Mouse (Mus musculus): ENCODE measurements at regions not wholly inside any gene's neighbourhood (a gene's known extent, or its start where the extent isn't known, plus 50 kb on each side); places are given as distances from the start of the nearest gene placed in this dataset.

DNA sequence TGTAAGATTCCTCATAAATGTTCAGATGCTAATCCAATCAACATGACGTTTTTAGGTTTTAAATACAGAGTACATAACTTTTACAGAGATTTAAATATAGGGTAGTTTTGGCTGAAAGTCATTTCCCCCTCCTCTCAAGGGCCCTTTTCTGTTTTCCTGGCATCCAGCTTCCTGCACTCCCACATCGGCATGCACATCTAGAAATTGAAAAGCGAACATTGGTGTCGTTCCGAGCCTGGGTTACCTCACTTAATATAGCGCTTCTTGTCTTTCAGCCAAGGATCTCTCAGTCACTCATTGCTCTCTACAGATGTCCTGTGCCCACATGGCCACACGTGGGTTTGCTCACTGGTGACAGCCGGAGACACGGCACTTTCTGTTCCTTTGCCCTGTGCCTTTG lies 572.7 kb downstream of the Vrk1 start:
- Histone ChIP-seq H3K4me3 (ENCODE audit: insufficient read depth, poor library complexity, severe bottlenecking) (no peak overlapping the region), H3K36me3 (ENCODE audit: control insufficient read depth, insufficient read depth) (no peaks in the 10 kb centered on the region), H3K27me3 (ENCODE audit: control insufficient read depth, insufficient read depth, insufficient read length) (no peaks in the 10 kb centered on the region), H3K79me3 (ENCODE audit: low read depth) (no peaks in the 10 kb centered on the region), H3K79me2 (ENCODE audit: control insufficient read depth, insufficient read depth) (no peaks in the 10 kb centered on the region), H3ac (ENCODE audit: control insufficient read depth, insufficient read length, low read depth) (no peak overlapping the region)
- TF ChIP-seq CEBPB (IDR thresholded peaks at IDR 0.05; ENCODE audit: low read depth): no peak
- TF ChIP-seq MAX (IDR thresholded peaks at IDR 0.05): no peak
- no peak for TF ChIP-seq USF1 (IDR thresholded peaks at IDR 0.05; ENCODE audit: low read depth)
- TF ChIP-seq FOSL1 (IDR thresholded peaks at IDR 0.05; ENCODE audit: insufficient read depth, low read length, poor library complexity, severe bottlenecking): no peak
- no peak for TF ChIP-seq MYOD1 (IDR thresholded peaks at IDR 0.05; ENCODE audit: control insufficient read depth, insufficient read length, low read depth)
- no peak for TF ChIP-seq MYOG (IDR thresholded peaks at IDR 0.05; ENCODE audit: control insufficient read depth, extremely low read depth, insufficient read length)
- TF ChIP-seq CTCF (IDR thresholded peaks at IDR 0.05; ENCODE audit: control insufficient read depth, insufficient read depth, insufficient read length): no peak

DNA sequence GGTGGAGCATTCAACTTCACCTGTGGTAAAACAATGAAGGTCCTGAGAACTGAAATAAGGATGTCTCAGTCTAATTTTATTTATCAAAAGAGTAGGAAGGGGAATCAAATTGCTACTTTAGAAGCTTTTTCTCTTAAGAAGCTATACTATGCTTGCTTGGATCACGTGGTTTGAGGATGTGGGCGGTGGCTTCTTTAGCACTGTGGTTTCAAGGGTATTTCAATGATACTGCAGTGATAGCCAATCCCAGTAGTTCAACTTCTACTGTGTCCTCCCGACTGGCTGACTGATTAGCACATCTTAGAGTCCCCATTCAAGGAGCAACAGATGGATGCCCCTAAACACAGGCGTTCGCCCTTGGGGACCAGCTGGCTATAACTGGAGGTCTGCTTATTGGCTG lies 575.6 kb downstream of the Vrk1 start:
- H3K36me3 ChIP-seq (ENCODE audit: control insufficient read depth, insufficient read depth): no peaks in the 10 kb centered on the region
- no peaks in the 10 kb centered on the region for H3K27me3 ChIP-seq (ENCODE audit: control insufficient read depth, insufficient read depth, insufficient read length)
- TF ChIP-seq USF1 (IDR thresholded peaks at IDR 0.05; ENCODE audit: low read depth) (no peak), MAX (IDR thresholded peaks at IDR 0.05) (no peak), MYOG (IDR thresholded peaks at IDR 0.05; ENCODE audit: control insufficient read depth, extremely low read depth, insufficient read length) (no peak), MYOD1 (IDR thresholded peaks at IDR 0.05; ENCODE audit: control insufficient read depth, insufficient read length, low read depth) (no peak), FOSL1 (IDR thresholded peaks at IDR 0.05; ENCODE audit: insufficient read depth, low read length, poor library complexity, severe bottlenecking) (no peak), CEBPB (IDR thresholded peaks at IDR 0.05; ENCODE audit: low read depth) (no peak), CTCF (IDR thresholded peaks at IDR 0.05; ENCODE audit: control insufficient read depth, insufficient read depth, insufficient read length) (no peak)
- no peaks in the 10 kb centered on the region for H3K79me2 ChIP-seq (ENCODE audit: control insufficient read depth, insufficient read depth)
- H3ac ChIP-seq (ENCODE audit: control insufficient read depth, insufficient read length, low read depth): no peak overlapping the region
- H3K79me3 ChIP-seq (ENCODE audit: low read depth): no peaks in the 10 kb centered on the region
- no peak overlapping the region for H3K4me3 ChIP-seq (ENCODE audit: insufficient read depth, poor library complexity, severe bottlenecking)

DNA sequence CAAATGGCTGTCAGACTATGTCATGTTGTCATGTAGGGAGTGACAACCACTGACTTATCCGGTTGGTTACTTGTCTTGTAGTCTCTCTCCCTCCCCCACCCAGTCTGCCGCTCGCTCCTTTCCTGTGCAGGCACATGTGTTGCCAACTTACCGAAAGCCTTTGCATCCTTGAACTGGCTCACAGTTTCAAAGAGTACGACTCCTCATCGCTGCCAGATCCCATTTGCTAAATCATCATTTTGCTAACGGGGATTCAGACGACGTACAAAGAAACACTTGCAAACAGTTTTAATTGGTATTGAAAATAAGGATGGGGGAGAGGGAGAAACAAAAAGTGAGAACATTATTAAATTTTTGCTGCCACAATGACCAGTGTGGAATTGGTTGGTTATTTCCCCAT lies 582.7 kb downstream of the Vrk1 start:
- no peak overlapping the region for H3K4me3 ChIP-seq (ENCODE audit: insufficient read depth, poor library complexity, severe bottlenecking)
- no peak overlapping the region for H3ac ChIP-seq (ENCODE audit: control insufficient read depth, insufficient read length, low read depth)
- TF ChIP-seq USF1 (IDR thresholded peaks at IDR 0.05; ENCODE audit: low read depth) (no peak), CEBPB (IDR thresholded peaks at IDR 0.05; ENCODE audit: low read depth) (no peak)
- no peaks in the 10 kb centered on the region for H3K79me2 ChIP-seq (ENCODE audit: control insufficient read depth, insufficient read depth)
- no peaks in the 10 kb centered on the region for H3K79me3 ChIP-seq (ENCODE audit: low read depth)
- no peaks in the 10 kb centered on the region for H3K27me3 ChIP-seq (ENCODE audit: control insufficient read depth, insufficient read depth, insufficient read length)
- no peaks in the 10 kb centered on the region for H3K36me3 ChIP-seq (ENCODE audit: control insufficient read depth, insufficient read depth)

DNA sequence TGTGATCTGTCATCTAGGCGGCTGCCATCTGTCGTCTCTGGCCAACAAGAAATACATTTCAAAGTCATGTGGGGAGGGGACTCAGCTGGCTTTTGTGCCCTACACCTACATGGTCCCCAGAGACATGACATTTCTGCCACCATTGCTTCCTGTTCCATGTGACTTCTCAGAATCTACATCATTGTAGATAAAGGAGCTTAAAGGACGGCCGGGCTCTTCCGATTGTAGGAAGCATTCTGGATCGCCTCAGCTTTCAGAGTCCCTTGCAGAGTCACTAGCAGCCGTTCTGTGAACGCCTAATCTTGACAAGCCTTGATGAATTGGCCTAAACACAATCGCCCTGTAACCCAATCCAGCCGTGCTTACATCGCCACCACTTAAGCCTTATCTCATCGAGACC lies 587.6 kb downstream of the Vrk1 start:
- H3K27me3 ChIP-seq (ENCODE audit: control insufficient read depth, insufficient read depth, insufficient read length): no peaks in the 10 kb centered on the region
- no peak overlapping the region for H3K4me3 ChIP-seq (ENCODE audit: insufficient read depth, poor library complexity, severe bottlenecking)
- no peaks in the 10 kb centered on the region for H3K79me2 ChIP-seq (ENCODE audit: control insufficient read depth, insufficient read depth)
- no peaks in the 10 kb centered on the region for H3K36me3 ChIP-seq (ENCODE audit: control insufficient read depth, insufficient read depth)
- H3ac ChIP-seq (ENCODE audit: control insufficient read depth, insufficient read length, low read depth): no peak overlapping the region
- TF ChIP-seq CEBPB (IDR thresholded peaks at IDR 0.05; ENCODE audit: low read depth) (no peak), CTCF (IDR thresholded peaks at IDR 0.05; ENCODE audit: control insufficient read depth, insufficient read depth, insufficient read length) (no peak), MYOD1 (IDR thresholded peaks at IDR 0.05; ENCODE audit: control insufficient read depth, insufficient read length, low read depth) (no peak), MYOG (IDR thresholded peaks at IDR 0.05; ENCODE audit: control insufficient read depth, extremely low read depth, insufficient read length) (no peak), MAX (IDR thresholded peaks at IDR 0.05) (no peak), USF1 (IDR thresholded peaks at IDR 0.05; ENCODE audit: low read depth) (no peak), FOSL1 (IDR thresholded peaks at IDR 0.05; ENCODE audit: insufficient read depth, low read length, poor library complexity, severe bottlenecking) (no peak)
- no peaks in the 10 kb centered on the region for H3K79me3 ChIP-seq (ENCODE audit: low read depth)

DNA sequence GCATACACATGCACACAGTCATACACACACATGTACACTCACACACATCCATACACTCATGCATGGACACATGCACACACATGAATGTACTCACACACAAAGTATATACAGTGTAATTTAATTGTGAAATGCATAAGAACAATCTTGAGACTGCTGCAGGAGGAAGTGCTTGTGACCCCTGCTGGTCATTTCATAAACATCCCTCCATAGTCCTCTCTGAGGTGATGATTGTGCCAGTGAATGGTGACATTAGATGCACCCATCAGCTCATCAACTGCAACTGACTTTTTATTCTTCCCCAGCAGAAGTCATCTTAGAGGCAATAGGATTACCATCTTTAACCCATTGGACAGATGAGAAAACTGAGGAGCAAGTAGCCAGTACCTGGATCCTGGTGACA lies 597.2 kb downstream of the Vrk1 start:
- no peaks in the 10 kb centered on the region for H3K79me2 ChIP-seq (ENCODE audit: control insufficient read depth, insufficient read depth)

DNA sequence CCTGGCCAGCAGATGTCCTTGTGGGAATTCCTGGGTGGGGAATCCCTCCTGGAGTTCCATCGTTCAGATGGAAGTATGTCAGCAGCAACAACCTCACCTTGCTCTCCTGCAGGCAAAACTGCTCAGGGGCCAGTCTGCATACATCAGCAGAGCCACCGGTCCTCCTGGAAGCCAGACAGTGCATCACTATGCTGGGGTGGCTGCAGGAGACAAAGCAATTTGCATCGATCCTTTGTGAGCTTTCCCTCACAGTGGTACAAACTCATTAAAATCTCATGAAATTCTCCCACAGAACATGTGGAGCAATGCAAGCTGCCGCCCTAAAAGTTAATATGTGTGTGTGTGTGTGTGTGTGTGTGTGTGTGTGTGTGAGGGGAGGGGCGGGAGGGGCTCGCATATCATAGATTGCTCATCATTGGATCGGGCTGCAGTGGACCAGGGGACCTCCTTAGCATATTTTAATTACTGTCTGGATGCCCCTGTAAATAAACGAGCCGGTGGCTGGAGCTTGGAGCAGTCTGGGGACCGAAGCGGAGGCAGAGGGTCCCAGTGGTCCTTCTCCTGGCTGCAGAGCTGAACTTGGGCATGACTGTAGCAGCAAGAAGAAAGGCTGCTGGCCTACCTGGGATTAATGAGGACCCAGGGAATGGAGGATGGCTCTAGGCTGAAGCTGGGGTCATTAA lies 597.8 kb downstream of the Vrk1 start:
- TF ChIP-seq MYOG (IDR thresholded peaks at IDR 0.05; ENCODE audit: control insufficient read depth, extremely low read depth, insufficient read length) (no peak), CEBPB (IDR thresholded peaks at IDR 0.05; ENCODE audit: low read depth) (no peak), MAX (IDR thresholded peaks at IDR 0.05) (no peak), FOSL1 (IDR thresholded peaks at IDR 0.05; ENCODE audit: insufficient read depth, low read length, poor library complexity, severe bottlenecking) (no peak)
- Histone ChIP-seq H3K4me3 (ENCODE audit: insufficient read depth, poor library complexity, severe bottlenecking) (no peak overlapping the region), H3K36me3 (ENCODE audit: control insufficient read depth, insufficient read depth) (no peaks in the 10 kb centered on the region), H3K79me2 (ENCODE audit: control insufficient read depth, insufficient read depth) (no peaks in the 10 kb centered on the region), H3ac (ENCODE audit: control insufficient read depth, insufficient read length, low read depth) (no peak overlapping the region), H3K79me3 (ENCODE audit: low read depth) (no peaks in the 10 kb centered on the region), H3K27me3 (ENCODE audit: control insufficient read depth, insufficient read depth, insufficient read length) (no peaks in the 10 kb centered on the region)

More for the DNA sequence above, 597.2 kb downstream of the Vrk1 start:
- Histone ChIP-seq H3K27me3 (ENCODE audit: control insufficient read depth, insufficient read depth, insufficient read length) (no peaks in the 10 kb centered on the region), H3K79me3 (ENCODE audit: low read depth) (no peaks in the 10 kb centered on the region), H3K4me3 (ENCODE audit: insufficient read depth, poor library complexity, severe bottlenecking) (no peak overlapping the region), H3K36me3 (ENCODE audit: control insufficient read depth, insufficient read depth) (no peaks in the 10 kb centered on the region), H3ac (ENCODE audit: control insufficient read depth, insufficient read length, low read depth) (no peak overlapping the region)
- TF ChIP-seq MAX (IDR thresholded peaks at IDR 0.05): no peak
